Mouse (Mus musculus): ENCODE results near the gene Ulk3. TPM values are rescaled to one million over a fixed set of nuclear protein-coding genes. Genes with fewer than 3 reads are reported as not detected.
A peak's percentile ranks its signal among the peaks of the same experiment; 100 is the strongest.

Gene Ulk3
- polyA plus RNA-seq, 1 experiment from 2014 or later = 12.6 TPM

GRCm38 (mm10) chr9:57584991-57585390 lies 4.3 kb upstream of the Ulk3 start:
- DNase-seq (ENCODE audit: low spot score) (no peak), ATAC-seq (replicated peaks; ENCODE audit: low FRiP score) (no peak)
- no peak overlapping the region for H3K4me2 ChIP-seq (ENCODE audit: low read depth, low read length, severe bottlenecking)
- no peaks in the 10 kb centered on the region for H3K27me3 ChIP-seq (ENCODE audit: control insufficient read depth, insufficient read depth, low read length)
- H3K4me3 ChIP-seq (ENCODE audit: low read depth, low read length) = no peak overlapping the region
- no peak overlapping the region for H3K27ac ChIP-seq (ENCODE audit: low read depth, low read length)
- WGBS = 81% methylated on average over 3 of the region's 3 CpGs
- no peaks in the 10 kb centered on the region for H3K4me1 ChIP-seq (replicated peaks; ENCODE audit: control insufficient read depth, insufficient read depth, low read length)
- peaks cover 12% of the 10 kb centered on the region for H3K36me3 ChIP-seq (ENCODE audit: control insufficient read depth, insufficient read depth, low read length)
- H3K9ac ChIP-seq (ENCODE audit: low read length) = no peak overlapping the region
- no peaks in the 10 kb centered on the region for H3K9me3 ChIP-seq (ENCODE audit: control insufficient read depth, low read length)

GRCm38 (mm10) chr9:57590726-57591125 lies 1.5 kb downstream of the Ulk3 start:
- no peak for ATAC-seq (replicated peaks; ENCODE audit: low FRiP score)
- Histone ChIP-seq H3K27me3 (ENCODE audit: control insufficient read depth, insufficient read depth, low read length) (no peaks in the 10 kb centered on the region), H3K4me2 (ENCODE audit: low read depth, low read length, severe bottlenecking) (no peak overlapping the region; the same call in 1 of the 2 replicates), H3K4me3 (ENCODE audit: low read depth, low read length) (no peak overlapping the region), H3K4me1 (replicated peaks; ENCODE audit: control insufficient read depth, insufficient read depth, low read length) (no peaks in the 10 kb centered on the region; the same call in 1 of the 2 replicates), H3K36me3 (ENCODE audit: control insufficient read depth, insufficient read depth, low read length) (no peaks in the 10 kb centered on the region; the same call in 1 of the 2 replicates), H3K9ac (ENCODE audit: low read length) (no peak overlapping the region), H3K9me3 (ENCODE audit: control insufficient read depth, low read length) (no peaks in the 10 kb centered on the region), H3K27ac (ENCODE audit: low read depth, low read length) (no peak overlapping the region)
- WGBS = 32% methylated on average over 5 of the region's 5 CpGs
- DNase-seq (ENCODE audit: low spot score) = no peak

- no peak overlapping the region for H3K27ac ChIP-seq (ENCODE audit: low read depth, low read length)
- ATAC-seq (replicated peaks; ENCODE audit: low FRiP score) (no peak), DNase-seq (ENCODE audit: low spot score) (no peak)
- H3K4me1 ChIP-seq (replicated peaks; ENCODE audit: control insufficient read depth, insufficient read depth, low read length) = no peaks in the 10 kb centered on the region; the same call in 1 of the 2 replicates
- no peaks in the 10 kb centered on the region for H3K27me3 ChIP-seq (ENCODE audit: control insufficient read depth, insufficient read depth, low read length)
- H3K36me3 ChIP-seq (ENCODE audit: control insufficient read depth, insufficient read depth, low read length) = no peaks in the 10 kb centered on the region; the same call in 1 of the 2 replicates
- no peak overlapping the region for H3K4me2 ChIP-seq (ENCODE audit: low read depth, low read length, severe bottlenecking)
- no peaks in the 10 kb centered on the region for H3K9me3 ChIP-seq (ENCODE audit: control insufficient read depth, low read length)
- 60% methylated on average over 12 of the region's 12 CpGs for WGBS
- no peak overlapping the region for H3K4me3 ChIP-seq (ENCODE audit: low read depth, low read length)
- H3K9ac ChIP-seq (ENCODE audit: low read length) = no peak overlapping the region
These were observed 4.4 kb downstream of the Ulk3 start for GRCm38 (mm10) chr9:57593454-57594173.

- Histone ChIP-seq H3K4me2 (ENCODE audit: low read depth, low read length, severe bottlenecking) (no peak overlapping the region), H3K27ac (ENCODE audit: low read depth, low read length) (no peak overlapping the region), H3K27me3 (ENCODE audit: control insufficient read depth, insufficient read depth, low read length) (no peaks in the 10 kb centered on the region), H3K4me3 (ENCODE audit: low read depth, low read length) (no peak overlapping the region), H3K9ac (ENCODE audit: low read length) (no peak overlapping the region), H3K4me1 (replicated peaks; ENCODE audit: control insufficient read depth, insufficient read depth, low read length) (peaks cover 2% of the 10 kb centered on the region), H3K9me3 (ENCODE audit: control insufficient read depth, low read length) (no peaks in the 10 kb centered on the region), H3K36me3 (ENCODE audit: control insufficient read depth, insufficient read depth, low read length) (no peaks in the 10 kb centered on the region; the same call in 1 of the 2 replicates)
- ATAC-seq (replicated peaks; ENCODE audit: low FRiP score) = no peak
- no peak for DNase-seq (ENCODE audit: low spot score)
- WGBS = 83% methylated on average over 9 of the region's 9 CpGs
These were observed 4.9 kb downstream of the Ulk3 start for GRCm38 (mm10) chr9:57594174-57594509.

- Histone ChIP-seq H3K9me3 (ENCODE audit: control insufficient read depth, low read length) (no peaks in the 10 kb centered on the region), H3K27ac (ENCODE audit: low read depth, low read length) (no peak overlapping the region), H3K27me3 (ENCODE audit: control insufficient read depth, insufficient read depth, low read length) (no peaks in the 10 kb centered on the region), H3K4me3 (ENCODE audit: low read depth, low read length) (no peak overlapping the region), H3K4me2 (ENCODE audit: low read depth, low read length, severe bottlenecking) (no peak overlapping the region), H3K4me1 (replicated peaks; ENCODE audit: control insufficient read depth, insufficient read depth, low read length) (peaks cover 14% of the 10 kb centered on the region), H3K9ac (ENCODE audit: low read length) (no peak overlapping the region), H3K36me3 (ENCODE audit: control insufficient read depth, insufficient read depth, low read length) (no peaks in the 10 kb centered on the region; the same call in 1 of the 2 replicates)
- no peak for DNase-seq (ENCODE audit: low spot score)
- WGBS = 90% methylated on average over 8 of the region's 8 CpGs
- ATAC-seq (replicated peaks; ENCODE audit: low FRiP score) = no peak
These were observed 8.0 kb downstream of the Ulk3 start for GRCm38 (mm10) chr9:57597265-57597664.

- DNase-seq (ENCODE audit: low spot score) = no peak
- 29% methylated on average over 4 of the region's 4 CpGs for WGBS
- Histone ChIP-seq H3K27me3 (ENCODE audit: control insufficient read depth, insufficient read depth, low read length) (no peaks in the 10 kb centered on the region), H3K36me3 (ENCODE audit: control insufficient read depth, insufficient read depth, low read length) (no peaks in the 10 kb centered on the region; the same call in 1 of the 2 replicates), H3K27ac (ENCODE audit: low read depth, low read length) (no peak overlapping the region), H3K4me3 (ENCODE audit: low read depth, low read length) (no peak overlapping the region), H3K4me1 (replicated peaks; ENCODE audit: control insufficient read depth, insufficient read depth, low read length) (peaks cover 14% of the 10 kb centered on the region), H3K9me3 (ENCODE audit: control insufficient read depth, low read length) (no peaks in the 10 kb centered on the region), H3K9ac (ENCODE audit: low read length) (no peak overlapping the region), H3K4me2 (ENCODE audit: low read depth, low read length, severe bottlenecking) (no peak overlapping the region)
- no peak for ATAC-seq (replicated peaks; ENCODE audit: low FRiP score)
These were observed 8.7 kb downstream of the Ulk3 start for GRCm38 (mm10) chr9:57597929-57598382.

- no peak overlapping the region for H3K27ac ChIP-seq (ENCODE audit: low read depth, low read length)
- H3K9ac ChIP-seq (ENCODE audit: low read length) = peak overlapping the region; percentile 5; the same call in 1 of the 2 replicates
- 38% methylated on average over 8 of the region's 8 CpGs for WGBS
- no peaks in the 10 kb centered on the region for H3K27me3 ChIP-seq (ENCODE audit: control insufficient read depth, insufficient read depth, low read length)
- H3K4me3 ChIP-seq (ENCODE audit: low read depth, low read length) = no peak overlapping the region
- peaks cover 14% of the 10 kb centered on the region for H3K4me1 ChIP-seq (replicated peaks; ENCODE audit: control insufficient read depth, insufficient read depth, low read length)
- ATAC-seq (replicated peaks; ENCODE audit: low FRiP score) (0 out of 2 replicates have a peak, but pooled peaks have one; percentile 36), DNase-seq (ENCODE audit: low spot score) (no peak)
- H3K4me2 ChIP-seq (ENCODE audit: low read depth, low read length, severe bottlenecking) = no peak overlapping the region
- no peaks in the 10 kb centered on the region for H3K36me3 ChIP-seq (ENCODE audit: control insufficient read depth, insufficient read depth, low read length)
- H3K9me3 ChIP-seq (ENCODE audit: control insufficient read depth, low read length) = no peaks in the 10 kb centered on the region
These were observed 9.8 kb downstream of the Ulk3 start for GRCm38 (mm10) chr9:57598851-57599563.

- Histone ChIP-seq H3K4me2 (ENCODE audit: low read depth, low read length, severe bottlenecking) (no peak overlapping the region), H3K9me3 (ENCODE audit: control insufficient read depth, low read length) (no peaks in the 10 kb centered on the region), H3K27ac (ENCODE audit: low read depth, low read length) (no peak overlapping the region), H3K4me1 (replicated peaks; ENCODE audit: control insufficient read depth, insufficient read depth, low read length) (peaks cover 14% of the 10 kb centered on the region), H3K4me3 (ENCODE audit: low read depth, low read length) (no peak overlapping the region), H3K9ac (ENCODE audit: low read length) (no peak overlapping the region; the same call in 1 of the 2 replicates), H3K36me3 (ENCODE audit: control insufficient read depth, insufficient read depth, low read length) (no peaks in the 10 kb centered on the region), H3K27me3 (ENCODE audit: control insufficient read depth, insufficient read depth, low read length) (no peaks in the 10 kb centered on the region)
- ATAC-seq (replicated peaks; ENCODE audit: low FRiP score) = peak; percentile 63; the same call in 1 of the 2 replicates
- peak; percentile 68 for DNase-seq (ENCODE audit: low spot score)
- WGBS = 11% methylated on average over 3 of the region's 3 CpGs
These were observed 11.5 kb downstream of the Ulk3 start for GRCm38 (mm10) chr9:57600620-57601352.

Measured in forebrain, embryonic 11.5 days (tissue).